Mouse (Mus musculus): ENCODE results near the gene 9230102O04Rik. TPM values are rescaled to one million over a fixed set of nuclear protein-coding genes. Genes with fewer than 3 reads are reported as not detected.

The 9230102O04Rik gene
- polyA plus RNA-seq, 1 experiment, result not detected

GRCm38 (mm10) chr2:9896097-9896770, 6.9 kb upstream of the 9230102O04Rik start:
- Histone ChIP-seq H3K4me3 (ENCODE audit: insufficient read depth, low read length) (peak overlapping the region; percentile 11; the same call in 1 of the 2 replicates), H3K4me1 (ENCODE audit: control insufficient read depth, insufficient read depth, low read length) (no peaks in the 10 kb centered on the region), H3K27ac (ENCODE audit: insufficient read depth, low read length) (no peak overlapping the region)
- TF ChIP-seq CTCF (IDR thresholded peaks at IDR 0.05; ENCODE audit: borderline replicate concordance, insufficient read depth, low read length), result no peak
- TF ChIP-seq POLR2A (IDR thresholded peaks at IDR 0.05; ENCODE audit: low read depth, low read length), result no peak

GRCm38 (mm10) chr2:9894836-9895593, 5.7 kb upstream of the 9230102O04Rik start:
- Histone ChIP-seq H3K4me3 (ENCODE audit: insufficient read depth, low read length) (no peak overlapping the region), H3K27ac (ENCODE audit: insufficient read depth, low read length) (no peak overlapping the region), H3K4me1 (ENCODE audit: control insufficient read depth, insufficient read depth, low read length) (no peaks in the 10 kb centered on the region)
- TF ChIP-seq POLR2A (IDR thresholded peaks at IDR 0.05; ENCODE audit: low read depth, low read length), result no peak

GRCm38 (mm10) chr2:9893272-9893953, 4.1 kb upstream of the 9230102O04Rik start:
- Histone ChIP-seq H3K4me1 (ENCODE audit: control insufficient read depth, insufficient read depth, low read length) (no peaks in the 10 kb centered on the region), H3K27ac (ENCODE audit: insufficient read depth, low read length) (no peak overlapping the region), H3K4me3 (ENCODE audit: insufficient read depth, low read length) (no peak overlapping the region)
- TF ChIP-seq POLR2A (IDR thresholded peaks at IDR 0.05; ENCODE audit: low read depth, low read length), result no peak
- TF ChIP-seq CTCF (IDR thresholded peaks at IDR 0.05; ENCODE audit: borderline replicate concordance, insufficient read depth, low read length), result no peak

GRCm38 (mm10) chr2:9892541-9892940, 3.2 kb upstream of the 9230102O04Rik start:
- H3K4me3 ChIP-seq (ENCODE audit: insufficient read depth, low read length), result no peak overlapping the region
- TF ChIP-seq CTCF (IDR thresholded peaks at IDR 0.05; ENCODE audit: borderline replicate concordance, insufficient read depth, low read length), result no peak
- no peak for TF ChIP-seq POLR2A (IDR thresholded peaks at IDR 0.05; ENCODE audit: low read depth, low read length)

GRCm38 (mm10) chr2:9890906-9891305, 1.6 kb upstream of the 9230102O04Rik start:
- TF ChIP-seq POLR2A (IDR thresholded peaks at IDR 0.05; ENCODE audit: low read depth, low read length), result no peak
- TF ChIP-seq CTCF (IDR thresholded peaks at IDR 0.05; ENCODE audit: borderline replicate concordance, insufficient read depth, low read length), result no peak
- Histone ChIP-seq H3K27ac (ENCODE audit: insufficient read depth, low read length) (no peak overlapping the region), H3K4me1 (ENCODE audit: control insufficient read depth, insufficient read depth, low read length) (no peaks in the 10 kb centered on the region), H3K4me3 (ENCODE audit: insufficient read depth, low read length) (no peak overlapping the region)

More at GRCm38 (mm10) chr2:9892541-9892940, 3.2 kb upstream of the 9230102O04Rik start:
- no peak overlapping the region for H3K27ac ChIP-seq (ENCODE audit: insufficient read depth, low read length)
- no peaks in the 10 kb centered on the region for H3K4me1 ChIP-seq (ENCODE audit: control insufficient read depth, insufficient read depth, low read length)

- H3K4me3 ChIP-seq (ENCODE audit: insufficient read depth, low read length), result no peak overlapping the region
- no peak overlapping the region for H3K27ac ChIP-seq (ENCODE audit: insufficient read depth, low read length)
- H3K4me1 ChIP-seq (ENCODE audit: control insufficient read depth, insufficient read depth, low read length), result no peaks in the 10 kb centered on the region
- no peak for TF ChIP-seq POLR2A (IDR thresholded peaks at IDR 0.05; ENCODE audit: low read depth, low read length)
- no peak for TF ChIP-seq CTCF (IDR thresholded peaks at IDR 0.05; ENCODE audit: borderline replicate concordance, insufficient read depth, low read length)
Observed at GRCm38 (mm10) chr2:9890251-9890650, 911 bp upstream of the 9230102O04Rik start.

- no peaks in the 10 kb centered on the region for H3K4me1 ChIP-seq (ENCODE audit: control insufficient read depth, insufficient read depth, low read length)
- H3K4me3 ChIP-seq (ENCODE audit: insufficient read depth, low read length), result peak within 1 kb of the TSS; percentile 3
- no peak for TF ChIP-seq POLR2A (IDR thresholded peaks at IDR 0.05; ENCODE audit: low read depth, low read length)
- TF ChIP-seq CTCF (IDR thresholded peaks at IDR 0.05; ENCODE audit: borderline replicate concordance, insufficient read depth, low read length), result no peak
- H3K27ac ChIP-seq (ENCODE audit: insufficient read depth, low read length), result no peak within 1 kb of the TSS
Observed at GRCm38 (mm10) chr2:9889651-9890183, 377 bp upstream of the 9230102O04Rik start, which contains the start of gene Gata3. Gata3 (minus strand) TSS chr2:9890034.

GRCm38 (mm10) chr2:9887636-9888035, 1.7 kb downstream of the 9230102O04Rik start:
- TF ChIP-seq POLR2A (IDR thresholded peaks at IDR 0.05; ENCODE audit: low read depth, low read length), result no peak
- TF ChIP-seq CTCF (IDR thresholded peaks at IDR 0.05; ENCODE audit: borderline replicate concordance, insufficient read depth, low read length), result no peak
- Histone ChIP-seq H3K4me3 (ENCODE audit: insufficient read depth, low read length) (no peak overlapping the region), H3K27ac (ENCODE audit: insufficient read depth, low read length) (no peak overlapping the region), H3K4me1 (ENCODE audit: control insufficient read depth, insufficient read depth, low read length) (no peaks in the 10 kb centered on the region)

GRCm38 (mm10) chr2:9886921-9887610, 2.3 kb downstream of the 9230102O04Rik start:
- Histone ChIP-seq H3K4me1 (ENCODE audit: control insufficient read depth, insufficient read depth, low read length) (no peaks in the 10 kb centered on the region), H3K4me3 (ENCODE audit: insufficient read depth, low read length) (no peak overlapping the region), H3K27ac (ENCODE audit: insufficient read depth, low read length) (no peak overlapping the region)
- TF ChIP-seq CTCF (IDR thresholded peaks at IDR 0.05; ENCODE audit: borderline replicate concordance, insufficient read depth, low read length), result no peak
- TF ChIP-seq POLR2A (IDR thresholded peaks at IDR 0.05; ENCODE audit: low read depth, low read length), result no peak
